Mouse (Mus musculus) midbrain, embryonic 16.5 days (tissue): ENCODE measurements around the gene Nek9. TPM values are rescaled to one million over a fixed set of nuclear protein-coding genes. Genes with fewer than 3 reads are reported as not detected.

ENCODE experiments used
- ATAC-seq: fragments of 200-750 bp; cut with Nextera tagmentation; 2 replicates; pipeline ENCODE4 v1.8.0; 2017; ENCODE audit warnings: moderate TSS enrichment
- H3K27ac ChIP-seq: fragments of 300-500 bp; sonication (generic); 2 replicates; pipeline ENCODE4 v1.5.1; 2014; ENCODE audit warnings: mild to moderate bottlenecking, low read length, mixed read lengths
- H3K27me3 ChIP-seq: fragments of 300-500 bp; sonication (generic); 2 replicates; pipeline ENCODE4 v1.6.1; 2014; ENCODE audit warnings: low read depth, low read length, mixed read lengths; ENCODE audit not compliant: control insufficient read depth, insufficient read depth
- H3K36me3 ChIP-seq: fragments of 300-500 bp; sonication (generic); 2 replicates; pipeline ENCODE4 v1.6.1; 2014; ENCODE audit warnings: mild to moderate bottlenecking, low read length, moderate library complexity, mixed read lengths; ENCODE audit not compliant: control insufficient read depth, insufficient read depth
- H3K4me1 ChIP-seq: fragments of 300-500 bp; sonication (generic); 2 replicates; pipeline ENCODE4 v1.6.1; 2014; ENCODE audit warnings: mild to moderate bottlenecking, low read length, mixed read lengths; ENCODE audit not compliant: control insufficient read depth, insufficient read depth
- H3K4me2 ChIP-seq: fragments of 300-500 bp; sonication (generic); 2 replicates; pipeline ENCODE4 v1.6.1; 2014; ENCODE audit warnings: mild to moderate bottlenecking, low read length, mixed read lengths
- H3K4me3 ChIP-seq: fragments of 300-500 bp; sonication (generic); 2 replicates; pipeline ENCODE4 v1.5.1; 2014; ENCODE audit warnings: low read depth, mild to moderate bottlenecking, low read length, moderate library complexity, mixed read lengths
- H3K9ac ChIP-seq: fragments of 300-500 bp; sonication (generic); 2 replicates; pipeline ENCODE4 v1.6.1; 2014; ENCODE audit warnings: low read depth, low read length, mixed read lengths
- H3K9me3 ChIP-seq: fragments of 300-500 bp; sonication (generic); replicated peaks from 2 replicates; pipeline ENCODE4 v1.6.1; 2014; ENCODE audit warnings: mild to moderate bottlenecking, low read length, mixed read lengths; ENCODE audit not compliant: control insufficient read depth, poor library complexity, severe bottlenecking
- WGBS: fragments of 180-500 bp; shearing (Covaris S2); extraction: QIAGEN DNeasy Blood & Tissue Kit; methylation state at CpG from one replicate; pipeline ENCODE4 v1.1.7; 2014; 5-methylcytosine and 5-hydroxymethylcytosine counted together
- polyA plus RNA-seq: library from polyadenylated mRNA; unstranded; fragments of >200 nt; fragmentation: Nextera tagmentation; extraction: Ambion mirVana; gene quantifications from 2 replicates; pipeline ENCODE4 v1.2.1, GENCODE M21; 2015

Nek9 gene
- polyA plus RNA-seq, 1 experiment from 2014 or later = 10.2 TPM

DNA sequence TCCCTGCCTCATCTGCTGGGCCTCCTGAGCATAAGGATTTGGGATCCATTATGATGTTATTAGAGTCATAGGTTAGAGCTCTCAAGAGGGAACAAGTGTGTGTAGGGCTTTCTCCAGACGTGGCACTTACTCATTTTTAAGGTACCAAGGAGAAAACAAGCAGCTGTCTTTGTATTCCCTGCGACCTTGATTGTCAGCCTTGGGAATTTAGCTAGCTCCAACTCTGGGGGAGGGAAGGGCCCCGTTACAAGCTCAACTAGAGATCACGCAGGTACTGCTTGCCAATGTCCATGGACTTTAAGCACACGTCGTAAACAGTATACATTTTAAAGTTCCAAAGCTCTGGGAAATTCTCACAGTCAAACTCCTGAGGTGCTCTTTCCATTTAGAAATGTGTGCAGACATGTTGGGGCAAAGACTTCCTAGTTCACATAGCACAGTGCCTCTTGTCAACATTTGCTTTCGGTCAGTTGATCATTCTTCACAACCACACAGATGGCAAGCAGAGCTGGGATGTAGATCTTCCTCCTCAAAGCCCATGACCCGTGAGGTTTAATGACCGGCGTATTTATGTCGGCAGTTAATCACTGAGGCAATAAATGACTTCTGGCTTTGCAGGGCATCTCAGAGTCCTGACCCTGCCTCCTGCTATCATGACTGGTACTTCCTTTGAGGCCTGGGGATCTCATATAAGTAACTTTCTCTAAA is 40.9 kb downstream of the Nek9 start:
- Histone ChIP-seq H3K9me3 (peaks cover 7% of the 10 kb centered on the region; the same call in 1 of the 2 replicates), H3K4me3 (no peak overlapping the region), H3K36me3 (peaks cover 18% of the 10 kb centered on the region), H3K4me1 (no peaks in the 10 kb centered on the region), H3K27ac (no peak overlapping the region), H3K27me3 (no peaks in the 10 kb centered on the region), H3K9ac (no peak overlapping the region), H3K4me2 (no peak overlapping the region)
- ATAC-seq = no peak
- WGBS = 92% methylated on average over 11 of the region's 11 CpGs

DNA sequence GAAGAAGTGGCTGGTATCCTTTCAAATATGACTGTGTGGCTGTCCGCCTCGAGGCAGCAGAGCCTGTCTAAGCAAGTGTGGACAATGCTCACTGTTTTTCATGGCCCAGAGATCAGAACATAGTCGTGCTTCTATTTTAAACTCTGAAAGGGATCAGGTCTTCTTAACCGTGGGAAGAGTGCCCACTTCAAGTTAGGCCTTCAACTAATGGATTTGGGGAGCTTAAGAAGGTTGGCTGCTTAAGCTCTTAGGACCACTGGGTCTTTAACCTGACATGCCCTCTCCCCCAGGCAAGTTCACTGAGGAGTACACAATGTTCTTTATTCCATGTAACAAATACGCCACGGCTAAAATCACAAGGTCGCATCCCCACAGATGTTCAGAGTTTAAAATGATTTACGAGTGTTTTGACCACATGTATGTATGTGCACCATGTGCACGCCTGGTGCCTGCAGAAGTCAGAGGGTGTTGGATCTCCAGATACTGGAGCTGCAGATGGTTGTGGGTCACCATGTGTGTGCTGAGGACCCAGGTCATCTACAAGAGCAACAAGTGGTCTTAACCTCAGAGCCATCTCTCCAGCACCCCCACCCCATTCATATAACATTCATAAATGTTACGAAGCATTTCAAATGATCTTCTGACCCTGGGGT is 41.7 kb downstream of the Nek9 start:
- H3K4me1 ChIP-seq = no peaks in the 10 kb centered on the region
- WGBS = 68% methylated on average over 10 of the region's 10 CpGs
- ATAC-seq = no peak

DNA sequence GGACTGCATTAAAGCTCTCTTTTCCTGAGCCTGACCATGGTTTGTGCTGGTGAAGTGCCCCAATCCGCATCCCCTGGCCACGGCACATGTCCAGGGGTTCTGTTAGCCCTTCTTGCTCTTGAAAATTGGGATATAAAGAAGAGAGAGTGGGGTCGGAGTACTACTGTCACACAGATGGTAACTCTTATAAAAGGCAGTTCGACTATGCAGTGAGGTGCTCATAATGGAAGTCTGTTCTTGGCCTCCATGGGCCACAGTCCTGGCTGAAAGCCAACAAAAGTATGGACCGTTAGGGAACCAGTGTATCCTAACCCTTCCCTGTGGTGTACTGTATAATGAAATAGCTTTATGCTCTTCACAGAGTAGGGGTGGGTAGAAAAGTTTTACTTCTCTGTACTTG is 42.2 kb downstream of the Nek9 start:
- peaks cover 7% of the 10 kb centered on the region; the same call in 1 of the 2 replicates for H3K9me3 ChIP-seq
- no peak overlapping the region for H3K4me3 ChIP-seq
- ATAC-seq = no peak
- H3K4me2 ChIP-seq = no peak overlapping the region
- no peaks in the 10 kb centered on the region for H3K27me3 ChIP-seq
- no peak overlapping the region for H3K27ac ChIP-seq
- H3K4me1 ChIP-seq = no peaks in the 10 kb centered on the region
- no peak overlapping the region for H3K9ac ChIP-seq
- H3K36me3 ChIP-seq = peaks cover 15% of the 10 kb centered on the region
- 81% methylated on average over 5 of the region's 5 CpGs for WGBS

More for the DNA sequence above, 41.7 kb downstream of the Nek9 start:
- H3K9ac ChIP-seq = no peak overlapping the region
- no peak overlapping the region for H3K27ac ChIP-seq
- no peaks in the 10 kb centered on the region for H3K27me3 ChIP-seq
- H3K36me3 ChIP-seq = peaks cover 16% of the 10 kb centered on the region
- H3K4me2 ChIP-seq = no peak overlapping the region
- peaks cover 7% of the 10 kb centered on the region; the same call in 1 of the 2 replicates for H3K9me3 ChIP-seq
- H3K4me3 ChIP-seq = no peak overlapping the region

DNA sequence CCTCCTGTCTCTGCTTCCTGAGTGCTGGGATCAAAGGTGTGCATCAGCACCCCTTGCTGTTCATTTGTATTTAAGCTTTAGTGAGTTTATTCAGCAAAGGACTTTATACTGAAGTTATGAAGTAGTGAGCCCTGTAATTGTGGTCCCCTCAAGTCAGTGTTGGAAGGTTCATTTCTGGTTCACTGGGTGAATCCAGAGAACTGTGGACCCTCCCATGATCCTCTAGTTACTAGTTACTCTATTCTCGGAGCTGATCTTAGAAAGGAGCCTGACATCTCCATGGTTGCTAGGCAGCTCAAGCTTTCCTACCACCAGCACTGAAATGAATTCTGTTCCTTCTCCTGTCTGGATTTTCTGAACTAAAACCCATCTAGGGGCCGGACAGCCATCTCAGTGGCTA is 43.7 kb downstream of the Nek9 start:
- 86% methylated on average over 2 of the region's 2 CpGs for WGBS
- no peak overlapping the region for H3K27ac ChIP-seq
- peaks cover 2% of the 10 kb centered on the region; the same call in 1 of the 2 replicates for H3K36me3 ChIP-seq
- H3K9me3 ChIP-seq = peaks cover 7% of the 10 kb centered on the region; the same call in 1 of the 2 replicates
- no peak overlapping the region for H3K4me3 ChIP-seq
- no peaks in the 10 kb centered on the region for H3K27me3 ChIP-seq
- H3K4me1 ChIP-seq = no peaks in the 10 kb centered on the region
- no peak overlapping the region for H3K9ac ChIP-seq
- no peak for ATAC-seq
- no peak overlapping the region for H3K4me2 ChIP-seq

DNA sequence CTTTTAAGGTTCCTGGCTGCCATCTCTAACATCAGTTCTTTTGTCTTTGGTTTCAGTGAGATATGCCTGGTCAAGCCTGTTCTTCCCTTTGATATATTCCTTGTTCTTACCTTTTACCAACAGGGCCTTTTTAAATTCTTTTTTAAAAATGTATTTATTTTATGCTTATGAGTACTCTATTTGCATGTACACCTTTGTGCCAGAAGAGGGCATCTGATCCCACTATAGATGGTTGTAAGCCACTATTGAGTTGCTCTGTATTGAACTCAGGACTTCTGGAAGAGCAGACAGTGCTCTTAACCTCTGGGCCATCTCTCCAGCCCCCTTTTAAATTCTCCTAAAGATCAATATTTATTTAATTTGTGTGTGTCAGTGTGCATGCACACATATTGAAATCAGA is 46.3 kb downstream of the Nek9 start:
- Histone ChIP-seq H3K9ac (no peak overlapping the region), H3K36me3 (no peaks in the 10 kb centered on the region), H3K27me3 (no peaks in the 10 kb centered on the region), H3K9me3 (peaks cover 7% of the 10 kb centered on the region; the same call in 1 of the 2 replicates), H3K4me1 (0 out of 2 replicates have a peak, but pooled peaks cover 5% of the 10 kb centered on the region), H3K27ac (no peak overlapping the region), H3K4me3 (no peak overlapping the region), H3K4me2 (no peak overlapping the region)
- no peak for ATAC-seq

DNA sequence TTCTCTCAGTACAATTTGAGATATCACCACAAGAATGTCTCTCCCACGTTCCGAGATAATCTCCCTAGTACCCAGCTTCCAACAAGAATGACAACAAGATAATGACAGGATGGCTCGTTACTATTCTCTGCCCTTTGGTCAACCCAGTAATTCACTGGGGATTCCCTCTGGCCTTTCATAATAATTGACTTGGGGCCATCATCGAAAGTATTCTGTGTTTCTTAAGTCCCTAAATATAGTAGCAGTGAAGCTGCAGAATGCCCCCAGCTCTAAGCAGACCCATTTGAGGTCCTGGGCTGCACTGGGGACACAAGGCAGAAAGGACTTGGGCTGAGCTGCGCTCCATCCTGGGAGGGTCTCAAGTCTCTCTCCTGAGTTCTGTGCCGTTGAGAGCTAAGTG is 46.9 kb downstream of the Nek9 start:
- ATAC-seq = no peak
- no peak overlapping the region for H3K4me3 ChIP-seq
- H3K9ac ChIP-seq = no peak overlapping the region
- 0 out of 2 replicates have a peak, but pooled peaks cover 5% of the 10 kb centered on the region for H3K4me1 ChIP-seq
- no peaks in the 10 kb centered on the region for H3K36me3 ChIP-seq
- H3K4me2 ChIP-seq = no peak overlapping the region
- H3K27ac ChIP-seq = no peak overlapping the region
- WGBS = 81% methylated on average over 6 of the region's 6 CpGs
- no peaks in the 10 kb centered on the region for H3K27me3 ChIP-seq
- peaks cover 7% of the 10 kb centered on the region; the same call in 1 of the 2 replicates for H3K9me3 ChIP-seq

DNA sequence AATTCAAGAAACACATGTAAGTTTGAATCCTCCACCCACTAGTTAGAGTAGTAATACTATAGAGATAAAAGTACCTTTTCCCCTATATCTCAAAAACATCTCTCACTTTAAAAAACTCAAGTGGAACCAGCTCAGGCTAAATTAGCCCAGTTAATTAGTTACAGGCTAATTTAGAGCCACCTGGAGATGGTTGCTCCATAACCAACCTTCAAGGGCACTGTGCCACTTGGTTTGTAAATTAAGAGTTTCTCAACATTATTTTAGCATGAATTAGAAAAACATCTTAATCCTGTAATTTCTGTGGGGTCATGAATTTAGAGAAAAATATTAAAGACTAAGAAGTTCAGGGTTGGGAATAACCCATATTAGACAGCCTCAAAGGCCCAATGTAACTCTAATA is 47.6 kb downstream of the Nek9 start:
- no peak overlapping the region for H3K27ac ChIP-seq
- no peak for ATAC-seq
- peaks cover 7% of the 10 kb centered on the region; the same call in 1 of the 2 replicates for H3K9me3 ChIP-seq
- H3K36me3 ChIP-seq = no peaks in the 10 kb centered on the region
- H3K4me2 ChIP-seq = no peak overlapping the region
- no peak overlapping the region for H3K9ac ChIP-seq
- no peak overlapping the region for H3K4me3 ChIP-seq
- H3K27me3 ChIP-seq = no peaks in the 10 kb centered on the region
- 0 out of 2 replicates have a peak, but pooled peaks cover 5% of the 10 kb centered on the region for H3K4me1 ChIP-seq

DNA sequence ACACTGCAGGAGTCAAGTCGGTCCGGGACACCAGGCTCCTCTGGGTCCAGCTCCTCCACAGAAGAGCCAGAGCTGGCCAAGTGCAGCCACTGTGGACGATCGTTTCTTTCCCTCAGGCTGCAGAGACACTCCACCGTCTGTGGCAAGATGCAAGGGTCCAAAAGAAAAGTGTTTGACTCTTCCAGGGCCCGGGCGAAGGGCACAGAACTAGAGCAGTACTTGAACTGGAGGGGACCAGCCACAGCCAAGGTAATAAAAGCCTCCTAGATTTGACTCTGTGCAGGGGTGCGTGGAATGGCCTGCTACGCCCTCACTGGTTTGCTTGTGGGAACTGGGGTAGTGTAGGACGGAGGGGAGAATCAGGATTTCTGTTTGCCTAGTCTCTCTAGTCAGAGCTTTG is 48.5 kb downstream of the Nek9 start:
- Histone ChIP-seq H3K36me3 (no peaks in the 10 kb centered on the region), H3K27me3 (no peaks in the 10 kb centered on the region), H3K9ac (no peak overlapping the region), H3K9me3 (peaks cover 7% of the 10 kb centered on the region; the same call in 1 of the 2 replicates), H3K4me2 (no peak overlapping the region), H3K27ac (no peak overlapping the region), H3K4me1 (0 out of 2 replicates have a peak, but pooled peaks cover 5% of the 10 kb centered on the region), H3K4me3 (no peak overlapping the region)
- ATAC-seq = no peak
- 81% methylated on average over 10 of the region's 10 CpGs for WGBS
